Mouse (Mus musculus) CD4-positive naive resting alpha-beta T cell, adult 57 days (primary cell): ENCODE data around the gene Ear14. TPM values are rescaled to one million over a fixed set of nuclear protein-coding genes. Genes with fewer than 3 reads are reported as not detected.

ENCODE experiments used
- total RNA-seq: library from RNA; stranded (reverse); gene quantifications from one replicate; pipeline ENCODE4 v1.2.4, GENCODE M21; 2023

Ear14 gene
- not detected for total RNA-seq

GRCm38 (mm10) chr14:51203115-51203514, at the start of gene Ear14:
Gene Ear14, plus strand, starts transcription at chr14:51203391.

DNA sequence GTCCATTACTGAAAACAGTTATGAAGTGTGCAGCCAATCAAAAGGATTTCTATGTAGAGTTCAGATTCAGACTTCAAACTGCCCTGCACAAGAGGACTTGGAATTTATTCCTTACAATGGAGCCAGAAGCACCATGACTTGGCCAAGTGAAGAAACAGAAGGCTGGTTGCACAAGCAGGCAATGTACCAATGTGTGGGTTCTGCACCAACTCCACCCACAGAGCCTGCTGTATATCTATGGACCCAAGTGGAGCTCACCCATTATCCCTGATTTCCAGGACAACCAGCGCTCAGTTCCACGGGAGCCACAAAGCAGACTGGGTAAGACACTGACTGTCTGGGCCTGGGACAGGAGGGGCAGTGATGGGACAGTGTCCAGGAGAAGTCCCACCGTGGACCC, 41.2 kb upstream of the Ear14 start, which contains the start of gene Rnase2b:
TSS of gene Rnase2b (plus strand) at position 285 of the 400 bp plus-strand sequence.

DNA sequence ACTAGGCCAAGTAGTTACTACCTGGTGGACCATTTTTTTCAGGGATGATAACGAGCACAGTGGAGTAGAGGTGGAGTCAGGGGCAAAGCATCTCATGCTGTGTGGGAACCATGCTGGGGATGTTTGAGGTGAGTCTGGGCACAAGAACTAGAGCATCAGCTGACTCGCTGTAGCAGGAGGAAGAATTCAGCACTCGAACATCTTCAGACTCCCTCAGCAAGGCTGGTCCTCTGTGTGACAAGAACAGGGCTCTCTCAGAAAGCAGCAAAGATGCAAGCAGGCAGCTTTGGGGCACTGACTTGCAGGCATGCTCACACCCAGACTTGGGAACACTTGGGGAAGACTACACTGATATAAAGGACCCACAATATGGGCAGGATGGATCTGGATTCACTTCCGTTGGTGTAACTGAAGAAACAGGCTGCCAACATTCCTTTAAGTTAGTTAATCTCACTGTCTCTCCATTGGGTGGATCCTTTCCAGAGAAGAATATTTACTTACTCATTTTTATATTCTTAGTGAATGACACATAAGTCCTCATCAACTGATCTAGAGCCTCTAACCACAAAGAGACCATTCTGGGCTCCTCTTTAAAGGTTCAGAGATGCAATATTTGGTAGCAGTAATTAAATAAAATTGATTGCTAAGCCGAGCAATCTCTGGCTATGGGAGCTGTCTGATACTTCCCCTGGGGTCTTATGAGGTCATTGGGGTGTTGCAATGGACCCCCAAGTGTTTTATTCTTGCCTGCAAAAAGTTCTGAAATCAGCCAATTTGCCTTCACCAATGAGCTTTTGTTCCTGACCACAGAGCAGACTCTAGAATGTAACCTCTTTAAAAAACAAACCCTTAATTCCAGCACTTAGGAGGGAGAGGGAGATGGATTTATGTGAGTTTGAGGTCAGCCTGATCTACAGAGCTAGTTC, 3.8 kb upstream of the Ear14 start, which contains the start of gene Ang2:
TSS of gene Ang2 (minus strand) at position 51 of the 926 bp plus-strand sequence.

Other genes with a start within 250 kb of the Ear14 start
- 1.0 TPM for gene Pnp2, start 247.4 kb upstream of the Ear14 start, total RNA-seq
- not detected for gene Rnase10, start 195.6 kb upstream of the Ear14 start, total RNA-seq
- not detected for gene Rnase9, start 161.5 kb upstream of the Ear14 start, total RNA-seq
- not detected for gene Rnase11, start 153.2 kb upstream of the Ear14 start, total RNA-seq
- gene Rnase12, start 145.7 kb upstream of the Ear14 start, total RNA-seq, result not detected
- not detected for gene Olfr750, start 129.0 kb upstream of the Ear14 start, total RNA-seq
- 2.4 TPM for gene Rnase4, start 112.3 kb upstream of the Ear14 start, total RNA-seq
- 2.6 TPM for gene Ang, start 112.2 kb upstream of the Ear14 start, total RNA-seq
- gene Eddm3b, start 89.0 kb upstream of the Ear14 start, total RNA-seq, result not detected
- 3.4 TPM for gene Rnase6, start 79.5 kb upstream of the Ear14 start, total RNA-seq
- not detected for gene Rnase1, start 56.6 kb upstream of the Ear14 start, total RNA-seq
- gene Rnase2b, start 41.1 kb upstream of the Ear14 start, total RNA-seq, result not detected
- not detected for gene Ang2, start 4.2 kb upstream of the Ear14 start, total RNA-seq
- gene Rnase2a, start 52.7 kb downstream of the Ear14 start, total RNA-seq, result not detected
- gene Gm7247, start 158.4 kb downstream of the Ear14 start, total RNA-seq, result not detected
- gene Vmn2r88, start 207.4 kb downstream of the Ear14 start, total RNA-seq, result not detected
- gene Vmn2r89, start 248.5 kb downstream of the Ear14 start, total RNA-seq, result not detected